Mouse (Mus musculus): ENCODE measurements around the gene Crhr1.

- TF ChIP-seq CTCF (IDR thresholded peaks at IDR 0.05 in 2 of 3, conservative IDR thresholded peaks at IDR 0.05 in 1 of 3; ENCODE audit: control insufficient read depth in 1 of 3, insufficient read depth in 1 of 3, low read depth in 2 of 3, low read length in 3 of 3, poor library complexity in 1 of 3, severe bottlenecking in 1 of 3) (no peak), MYB (IDR thresholded peaks at IDR 0.05; ENCODE audit: low read depth, low read length) (no peak), ZNF384 (IDR thresholded peaks at IDR 0.05; ENCODE audit: low read depth, low read length) (no peak)
Measured at GRCm38 (mm10) chr11:104157603-104158259, 25.1 kb downstream of the Crhr1 start.

Data from MEL (cell line).